Mouse (Mus musculus): ENCODE data around the gene Gm20479. TPM values are rescaled to one million over a fixed set of nuclear protein-coding genes. Genes with fewer than 3 reads are reported as not detected.

Gm20479 gene
- total RNA-seq, 2 experiments from 2014 or later = 0.90 TPM; not detected in 1

- no peak for DNase-seq
- intact Hi-C loops (cut with DNase I; ENCODE audit: low total_unique reads) = no loop called here
Observed at GRCm38 (mm10) chr7:27371715-27372462, 14.7 kb upstream of the Gm20479 start.

GRCm38 (mm10) chr7:27369111-27369510 is 11.9 kb upstream of the Gm20479 start:
- intact Hi-C loops (cut with DNase I; ENCODE audit: low total_unique reads) = no loop called here
- DNase-seq = no peak

GRCm38 (mm10) chr7:27367976-27368375 is 10.8 kb upstream of the Gm20479 start:
- intact Hi-C loops (cut with DNase I; ENCODE audit: low total_unique reads) = no loop called here
- no peak for DNase-seq

- no peak for DNase-seq
- intact Hi-C loops (cut with DNase I; ENCODE audit: low total_unique reads) = no loop called here
Observed at GRCm38 (mm10) chr7:27366082-27366844, 9.0 kb upstream of the Gm20479 start.

GRCm38 (mm10) chr7:27364379-27364778 is 7.2 kb upstream of the Gm20479 start:
- no peak for DNase-seq
- intact Hi-C loops (cut with DNase I; ENCODE audit: low total_unique reads) = no loop called here

GRCm38 (mm10) chr7:27361283-27361946 is 4.2 kb upstream of the Gm20479 start:
- DNase-seq = peak; percentile 99
- intact Hi-C loops (cut with DNase I; ENCODE audit: low total_unique reads) = no loop called here

GRCm38 (mm10) chr7:27360749-27361148 is 3.5 kb upstream of the Gm20479 start:
- no peak for DNase-seq
- intact Hi-C loops (cut with DNase I; ENCODE audit: low total_unique reads) = no loop called here

- DNase-seq = no peak
- intact Hi-C loops (cut with DNase I; ENCODE audit: low total_unique reads) = no loop called here
Observed at GRCm38 (mm10) chr7:27359706-27360358, 2.6 kb upstream of the Gm20479 start.

- intact Hi-C loops (cut with DNase I; ENCODE audit: low total_unique reads) = no loop called here
- DNase-seq = no peak
Observed at GRCm38 (mm10) chr7:27359162-27359561, 1.9 kb upstream of the Gm20479 start.

GRCm38 (mm10) chr7:27357595-27357978 is 368 bp upstream of the Gm20479 start:
- intact Hi-C loops (cut with DNase I; ENCODE audit: low total_unique reads) = no loop called here
- DNase-seq = no peak

- intact Hi-C loops (cut with DNase I; ENCODE audit: low total_unique reads) = no loop called here
- DNase-seq = no peak
Observed at GRCm38 (mm10) chr7:27356248-27356647, 971 bp downstream of the Gm20479 start.

GRCm38 (mm10) chr7:27355745-27356240 is 1.4 kb downstream of the Gm20479 start, which contains the start of gene Shkbp1:
Shkbp1 (minus strand) TSS chr7:27356019.
- DNase-seq = peak; percentile 85
- intact Hi-C loops (cut with DNase I; ENCODE audit: low total_unique reads) = no loop called here

- DNase-seq = no peak
Observed at GRCm38 (mm10) chr7:27355261-27355660, 2.0 kb downstream of the Gm20479 start.

GRCm38 (mm10) chr7:27354783-27355182 is 2.4 kb downstream of the Gm20479 start:
- no peak for DNase-seq
- intact Hi-C loops (cut with DNase I; ENCODE audit: low total_unique reads) = no loop called here

More at GRCm38 (mm10) chr7:27355261-27355660, 2.0 kb downstream of the Gm20479 start:
- intact Hi-C loops (cut with DNase I; ENCODE audit: low total_unique reads) = no loop called here

- no peak for DNase-seq
Observed at GRCm38 (mm10) chr7:27354144-27354543, 3.1 kb downstream of the Gm20479 start.

GRCm38 (mm10) chr7:27345444-27345843 is 11.8 kb downstream of the Gm20479 start:
- DNase-seq = no peak
- intact Hi-C loops (cut with DNase I; ENCODE audit: low total_unique reads) = no loop called here

More at GRCm38 (mm10) chr7:27354144-27354543, 3.1 kb downstream of the Gm20479 start:
- intact Hi-C loops (cut with DNase I; ENCODE audit: low total_unique reads) = no loop called here

- intact Hi-C loops (cut with DNase I; ENCODE audit: low total_unique reads) = loop anchor here (5.0 kb wide), 1 partner anchor 40 kb away; no protein-coding TSS in a partner anchor
- no peak for DNase-seq
Observed at GRCm38 (mm10) chr7:27342595-27342994, 14.6 kb downstream of the Gm20479 start.

GRCm38 (mm10) chr7:27339519-27339918 is 17.7 kb downstream of the Gm20479 start:
- intact Hi-C loops (cut with DNase I; ENCODE audit: low total_unique reads) = loop anchor here (5.0 kb wide), 1 partner anchor 188 kb away; no protein-coding TSS in a partner anchor
- DNase-seq = no peak

GRCm38 (mm10) chr7:27339114-27339513 is 18.1 kb downstream of the Gm20479 start:
- DNase-seq = no peak
- intact Hi-C loops (cut with DNase I; ENCODE audit: low total_unique reads) = loop anchor here (5.0 kb wide), 1 partner anchor 188 kb away; no protein-coding TSS in a partner anchor

Measured in gastrocnemius, postnatal 14 days (tissue).